Mouse (Mus musculus) layer of hippocampus, postnatal 36 days (tissue): ENCODE results near the gene Ston1. TPM values are rescaled to one million over a fixed set of nuclear protein-coding genes. Genes with fewer than 3 reads are reported as not detected.

ENCODE experiments used
- DNase-seq, 2 experiments: peaks; one replicate each; pipeline ENCODE4 v3.0.0; 2022
- total RNA-seq, 2 experiments: library from RNA; stranded (reverse); gene quantifications; 2 replicates each; pipeline ENCODE4 v1.2.3; 2021

The Ston1 gene
- 10 to 100 TPM in 1 of 2 experiments, 1 to 10 TPM in 1; 8.8 to 11.0 TPM for total RNA-seq

- peak; percentile 74 to 77 for DNase-seq
Observed at GRCm38 (mm10) chr17:88597222-88598055, at the start of gene Ston1. Ston1 (plus strand) TSS chr17:88597684.

GRCm38 (mm10) chr17:88549411-88550191 lies 47.9 kb upstream of the Ston1 start:
- DNase-seq = no peak

GRCm38 (mm10) chr17:88550351-88550750 lies 47.1 kb upstream of the Ston1 start:
- no peak for DNase-seq

DNA sequence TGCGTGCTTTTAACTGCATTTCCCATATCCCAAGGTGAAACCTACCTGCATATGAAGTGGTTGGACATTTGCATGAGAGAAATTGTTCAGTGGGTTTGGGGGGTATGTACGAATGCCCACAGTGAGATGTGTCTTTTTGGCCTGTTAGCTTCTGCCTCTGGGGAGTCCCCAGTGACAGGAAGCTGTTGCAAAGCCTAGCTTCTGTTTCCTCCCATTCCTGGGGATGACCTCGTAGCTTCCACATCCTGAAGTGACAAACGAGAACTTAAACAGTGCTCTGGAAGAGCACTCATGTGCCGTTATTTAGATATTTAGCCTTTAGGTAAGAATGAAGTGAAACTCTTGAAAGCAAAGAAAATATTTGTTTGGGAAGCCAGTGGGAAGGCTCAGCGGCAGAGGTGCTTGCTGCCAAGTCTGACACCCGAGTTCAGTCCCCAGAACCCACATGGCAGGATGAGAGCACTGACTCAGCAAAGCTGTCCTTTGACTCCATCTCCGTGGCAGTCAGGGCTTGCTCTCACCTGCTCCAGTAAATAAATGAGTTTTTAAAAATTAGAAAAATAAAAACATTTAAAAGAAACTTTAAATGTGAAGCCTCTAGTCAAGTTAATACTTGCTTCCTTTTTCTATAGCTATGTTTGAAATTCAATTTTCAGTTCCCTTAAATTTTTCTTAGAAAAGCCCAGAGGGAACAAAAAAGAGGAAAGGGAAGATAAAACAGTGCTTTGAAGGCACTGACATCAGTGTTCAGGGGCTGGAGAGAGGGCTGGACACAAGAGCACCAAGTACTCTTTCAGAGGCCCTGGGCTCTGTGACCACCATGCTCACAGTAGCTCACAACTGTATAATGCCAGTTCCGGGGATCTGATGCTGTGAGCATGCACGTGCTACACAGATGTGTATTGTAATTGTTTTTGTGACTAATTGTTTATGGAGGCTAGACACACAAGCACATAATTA lies 46.2 kb upstream of the Ston1 start:
- DNase-seq = no peak

DNA sequence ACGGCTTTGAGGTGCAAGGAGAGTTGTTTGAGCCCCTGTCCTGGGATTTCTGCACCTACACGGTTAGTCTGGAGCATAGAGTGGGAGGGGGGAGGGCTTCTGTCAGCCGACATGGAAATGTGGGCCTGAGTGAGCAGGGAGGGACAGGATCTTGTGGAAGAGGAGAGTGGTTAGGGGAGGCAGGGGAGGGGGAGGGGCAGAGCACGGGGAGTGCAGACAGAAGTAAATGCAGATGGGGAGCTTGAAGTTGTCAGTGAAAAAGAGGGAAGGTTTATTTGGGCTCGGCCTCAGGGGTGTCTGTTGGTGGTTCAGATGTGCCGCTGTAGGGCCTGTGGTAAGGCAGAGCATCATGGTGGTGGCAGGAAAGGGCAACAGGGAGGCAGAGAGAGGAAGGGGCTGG lies 44.9 kb upstream of the Ston1 start:
- DNase-seq = no peak

GRCm38 (mm10) chr17:88553001-88553449 lies 44.5 kb upstream of the Ston1 start:
- no peak for DNase-seq

DNA sequence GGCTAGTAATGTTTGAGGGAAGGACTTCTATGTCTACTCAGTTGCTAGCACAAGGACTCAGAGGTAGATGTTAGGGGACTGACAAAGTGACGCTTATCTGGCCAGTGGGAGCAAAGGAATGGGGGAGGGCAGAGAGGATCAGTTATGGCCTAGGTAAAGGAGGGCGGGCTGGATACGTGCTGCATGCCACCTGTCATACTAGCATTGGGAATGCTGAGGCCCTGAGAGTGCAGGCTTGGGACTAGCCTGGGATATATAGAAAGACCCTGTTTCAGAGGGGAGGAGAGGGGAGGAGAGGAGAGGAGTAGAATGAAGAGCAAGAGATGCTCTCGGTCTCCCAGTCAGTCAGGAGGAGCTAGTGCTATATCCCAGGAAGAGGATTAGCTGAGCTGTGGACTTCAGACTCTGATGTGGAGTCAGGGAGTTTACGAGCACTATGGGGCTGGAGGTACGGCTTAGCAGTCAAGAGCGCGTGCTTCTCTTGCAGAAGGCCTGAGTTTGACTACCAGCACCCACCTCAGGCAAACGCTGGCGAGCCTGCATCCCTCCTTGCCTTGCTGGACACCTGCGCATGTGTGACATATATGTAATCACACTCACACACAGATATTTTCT lies 43.9 kb upstream of the Ston1 start:
- DNase-seq = no peak

- DNase-seq = no peak
Observed at GRCm38 (mm10) chr17:88556176-88556575, 41.3 kb upstream of the Ston1 start.

DNA sequence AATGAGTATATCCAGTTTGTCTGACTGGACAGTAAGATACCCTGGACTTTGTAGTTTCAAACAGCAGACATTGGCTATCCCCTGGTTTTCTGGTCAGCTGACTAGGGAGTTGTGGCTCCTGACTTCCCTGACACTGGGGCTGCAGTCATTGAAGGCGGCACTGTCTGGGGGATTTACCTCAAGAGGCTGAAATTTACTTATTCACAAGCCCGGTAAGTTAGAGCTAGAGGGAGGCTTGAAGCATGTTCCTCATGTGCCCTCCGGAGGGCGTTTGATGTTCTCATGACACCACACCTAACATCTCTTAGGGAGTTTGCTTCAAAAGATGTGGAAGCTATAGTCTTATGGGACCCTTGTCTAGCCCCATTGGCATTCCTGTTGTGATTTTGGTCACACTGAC lies 40.8 kb upstream of the Ston1 start:
- DNase-seq = no peak

- peak; percentile 38 to 59 for DNase-seq
Observed at GRCm38 (mm10) chr17:88558168-88558842, 39.2 kb upstream of the Ston1 start.

- DNase-seq = no peak
Observed at GRCm38 (mm10) chr17:88563611-88564010, 33.9 kb upstream of the Ston1 start.

DNA sequence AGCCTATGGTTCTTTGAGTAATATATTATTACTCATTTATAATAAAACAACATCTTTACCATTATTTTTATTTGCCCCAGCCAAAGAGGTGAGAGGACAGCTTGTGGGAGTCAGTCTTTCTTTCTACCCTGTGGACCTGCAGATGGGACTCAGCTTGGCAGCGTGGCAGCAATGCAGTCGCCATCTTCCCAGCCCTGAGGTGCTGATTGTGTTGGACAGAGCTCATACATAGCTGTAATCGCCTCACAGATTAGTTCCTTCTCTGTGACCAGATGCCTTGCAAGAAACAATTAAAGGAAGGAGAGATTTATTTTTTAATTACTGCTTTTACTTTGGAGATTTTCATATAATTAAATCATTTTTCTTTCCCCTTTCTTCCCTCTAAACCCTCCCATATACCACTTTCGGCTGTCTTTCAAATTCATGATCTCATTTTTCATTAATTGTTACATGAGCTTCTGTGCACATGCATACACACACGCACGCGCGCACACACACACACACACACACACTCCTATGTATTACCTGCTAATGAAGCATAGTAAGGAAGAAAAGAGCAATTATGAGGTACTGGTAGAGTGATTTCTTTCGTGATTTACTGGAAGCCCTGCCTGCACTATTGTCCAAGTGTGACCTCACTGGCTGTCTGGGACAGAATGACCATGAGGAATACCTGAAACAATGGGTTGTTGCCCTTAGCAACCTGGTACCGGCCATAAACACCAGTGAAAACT lies 27.5 kb upstream of the Ston1 start:
- no peak for DNase-seq

DNA sequence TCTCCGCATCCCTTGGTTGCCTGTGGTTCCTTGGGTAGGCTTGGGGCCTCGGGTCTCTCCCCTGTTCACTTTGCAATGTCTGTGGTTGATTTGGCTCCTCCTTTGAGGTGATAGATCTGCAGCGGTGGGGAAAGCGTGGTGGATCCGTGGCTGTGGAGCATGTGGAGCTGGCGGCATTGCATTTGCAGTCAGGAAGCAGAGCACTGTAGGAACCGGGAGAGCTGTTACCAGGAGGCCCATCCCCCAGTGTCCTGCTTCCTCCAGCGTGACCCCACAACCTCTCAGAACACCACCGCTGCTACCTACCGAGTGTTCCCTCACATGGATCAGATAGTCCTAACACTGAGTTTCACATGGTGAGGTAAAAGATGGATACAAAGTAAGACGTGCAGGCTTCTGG lies 26.7 kb upstream of the Ston1 start:
- DNase-seq = no peak

- no peak for DNase-seq
Observed at GRCm38 (mm10) chr17:88574811-88575210, 22.7 kb upstream of the Ston1 start.

DNA sequence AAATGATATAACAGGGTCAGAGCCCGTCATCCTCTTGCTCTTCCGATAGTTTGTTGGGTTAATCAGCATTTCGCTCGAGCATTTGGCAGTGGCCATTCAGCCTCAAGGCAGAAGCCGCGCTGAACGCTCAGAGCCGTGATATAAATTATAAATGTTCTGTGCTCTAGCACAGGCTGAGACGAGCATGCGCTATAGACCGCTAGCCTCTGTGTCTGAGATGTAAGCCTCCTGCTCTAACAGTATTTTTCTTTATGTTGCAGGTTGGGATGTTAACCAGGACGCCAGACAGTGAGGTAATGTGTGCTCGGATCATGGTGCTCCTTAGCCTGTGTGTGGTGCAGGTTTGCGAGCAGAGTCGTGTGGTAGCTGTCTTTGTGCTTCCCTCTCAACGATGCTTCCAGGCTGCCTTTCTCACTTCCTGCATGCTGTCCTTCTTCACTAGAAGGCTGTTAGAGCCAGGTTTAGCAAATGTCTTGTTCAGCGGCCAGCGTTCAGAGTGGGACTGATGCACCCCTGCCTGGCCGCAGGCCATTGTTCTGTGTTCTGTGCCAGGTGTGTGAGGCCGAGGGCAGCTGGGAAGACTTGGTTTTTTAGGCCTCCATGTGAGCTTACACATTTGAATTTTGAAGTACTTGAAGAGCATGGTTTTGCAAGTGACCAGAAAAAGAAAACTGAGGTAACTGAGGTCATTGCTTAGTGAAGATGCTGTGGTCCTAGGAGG lies 18.8 kb upstream of the Ston1 start:
- no peak for DNase-seq

DNA sequence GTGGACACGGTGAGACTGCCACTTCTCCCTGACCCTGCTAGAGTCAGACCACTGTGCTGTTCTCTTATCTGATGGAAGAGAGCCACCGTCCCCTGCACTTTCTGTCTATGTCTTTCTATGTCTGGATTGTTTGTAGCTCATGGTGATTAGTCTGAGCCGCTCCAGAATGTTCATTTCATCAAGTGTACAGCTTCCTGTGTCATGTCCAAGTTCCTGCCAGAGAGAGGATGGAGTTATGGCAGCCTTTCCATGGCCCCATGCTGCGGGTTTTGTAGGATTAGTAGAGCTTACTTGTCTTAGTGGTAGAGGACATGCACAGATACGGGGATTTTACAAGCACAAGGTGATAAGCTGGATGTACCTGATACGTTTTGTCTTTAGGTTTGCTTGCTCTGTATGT lies 16.9 kb upstream of the Ston1 start:
- no peak for DNase-seq

GRCm38 (mm10) chr17:88581511-88582021 lies 15.9 kb upstream of the Ston1 start:
- no peak for DNase-seq

DNA sequence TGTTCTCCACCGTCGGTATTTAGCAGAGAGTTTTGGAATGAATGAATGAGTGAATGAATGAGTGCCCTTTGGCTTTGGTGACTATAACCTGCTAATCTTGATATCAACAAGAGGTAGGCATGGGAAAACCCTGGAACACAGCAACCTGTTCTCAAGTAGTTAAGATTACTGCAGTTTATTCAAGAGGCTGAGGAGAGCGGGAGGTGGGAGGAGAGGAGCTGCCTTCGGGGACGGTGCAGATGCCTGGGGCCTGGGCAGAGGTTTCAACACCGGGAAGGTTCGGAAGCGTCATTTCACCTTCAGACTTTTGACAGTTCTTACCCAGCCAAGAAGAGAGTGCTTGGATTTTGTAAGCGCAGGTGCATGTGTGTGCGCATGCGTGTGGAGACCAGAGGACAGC lies 14.5 kb upstream of the Ston1 start:
- DNase-seq = no peak

- no peak for DNase-seq
Observed at GRCm38 (mm10) chr17:88583411-88583810, 14.1 kb upstream of the Ston1 start.

DNA sequence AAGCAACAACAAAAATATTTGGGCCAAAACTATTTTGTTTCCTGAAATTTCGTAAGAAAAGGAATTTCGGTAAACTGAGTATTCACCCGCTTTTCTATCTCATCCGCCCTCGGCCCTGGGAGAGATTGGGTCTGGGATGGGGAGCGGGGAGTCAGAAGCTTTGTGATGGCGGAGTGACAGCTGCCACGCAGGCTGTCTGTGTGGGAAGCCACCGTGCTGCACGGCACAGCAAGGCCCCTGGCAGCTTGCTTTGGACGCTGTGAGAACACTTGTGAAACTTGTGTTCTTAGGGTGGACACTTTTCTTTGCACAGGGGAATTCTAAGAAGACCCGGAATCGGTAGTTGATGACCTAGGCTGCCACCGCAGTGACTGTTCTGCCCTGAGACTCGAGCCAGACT lies 10.1 kb upstream of the Ston1 start:
- DNase-seq = peak; percentile 63
